Mouse (Mus musculus): ENCODE measurements around the gene Enox2. TPM values are rescaled to one million over a fixed set of nuclear protein-coding genes. Genes with fewer than 3 reads are reported as not detected.
"Not testable (repeated sequence)": the region's sequence is repeated elsewhere in the genome, so short reads cannot be mapped to it uniquely, and the experiment has no call there.

Enox2 gene
- polyA plus RNA-seq, 1 experiment from 2014 or later, result 10.7 TPM

DNA sequence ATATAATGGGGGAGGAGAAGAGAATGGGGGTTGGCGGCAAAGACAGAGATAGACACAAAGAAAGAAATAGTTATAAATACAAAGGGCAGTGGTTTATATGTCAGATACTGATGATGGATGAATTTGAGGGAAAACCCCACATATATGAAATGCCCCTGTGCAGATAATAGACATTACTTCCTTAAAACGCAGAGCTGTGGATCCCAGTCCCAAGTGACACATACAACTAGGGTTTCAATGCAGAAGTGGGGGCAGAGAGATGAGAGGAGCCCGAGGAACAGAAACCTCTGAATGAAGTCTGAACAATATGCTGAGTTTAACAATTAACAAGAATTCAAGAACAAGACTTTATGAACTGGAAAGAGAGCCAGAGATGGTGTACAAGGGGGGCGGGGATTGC lies 91.7 kb downstream of the Enox2 start:
- DNase-seq (ENCODE audit: low spot score) (no peak), ATAC-seq (replicated peaks; ENCODE audit: low FRiP score) (no peak)
- H3K27me3 ChIP-seq (ENCODE audit: control insufficient read depth, insufficient read depth, low read length), result no peaks in the 10 kb centered on the region
- H3K4me3 ChIP-seq (ENCODE audit: low read depth, low read length), result no peak overlapping the region
- 68% methylated on average over 4 of the region's 4 CpGs for WGBS
- H3K36me3 ChIP-seq (ENCODE audit: control insufficient read depth, insufficient read depth, low read length), result no peaks in the 10 kb centered on the region
- H3K9ac ChIP-seq (ENCODE audit: low read length), result no peak overlapping the region
- no peak overlapping the region for H3K4me2 ChIP-seq (ENCODE audit: low read depth, low read length, severe bottlenecking)
- no peaks in the 10 kb centered on the region for H3K9me3 ChIP-seq (ENCODE audit: control insufficient read depth, low read length)
- no peaks in the 10 kb centered on the region for H3K4me1 ChIP-seq (replicated peaks; ENCODE audit: control insufficient read depth, insufficient read depth, low read length)
- no peak overlapping the region for H3K27ac ChIP-seq (ENCODE audit: low read depth, low read length)

DNA sequence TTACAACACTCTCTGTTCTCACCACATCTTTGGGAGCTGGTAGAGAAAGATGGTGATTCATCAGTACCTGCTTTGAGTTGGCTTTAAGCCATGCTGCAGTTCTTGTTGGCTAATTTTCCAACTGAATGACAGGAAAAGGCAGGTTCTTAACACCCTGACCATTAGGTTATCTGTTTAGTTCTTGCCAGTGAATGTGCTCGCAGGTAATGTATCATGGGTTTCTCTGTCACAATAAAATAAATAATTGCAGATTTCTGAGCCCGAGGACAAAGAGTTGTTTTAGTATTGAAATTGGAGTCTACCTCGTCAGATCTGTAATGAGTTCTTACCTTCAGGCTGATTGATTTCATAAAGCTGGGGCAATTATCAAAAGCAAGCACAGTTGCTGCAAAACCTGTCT lies 106.9 kb downstream of the Enox2 start:
- Histone ChIP-seq H3K9ac (ENCODE audit: low read length) (no peak overlapping the region), H3K27me3 (ENCODE audit: control insufficient read depth, insufficient read depth, low read length) (no peaks in the 10 kb centered on the region), H3K36me3 (ENCODE audit: control insufficient read depth, insufficient read depth, low read length) (no peaks in the 10 kb centered on the region), H3K27ac (ENCODE audit: low read depth, low read length) (no peak overlapping the region), H3K4me3 (ENCODE audit: low read depth, low read length) (no peak overlapping the region), H3K4me2 (ENCODE audit: low read depth, low read length, severe bottlenecking) (no peak overlapping the region), H3K4me1 (replicated peaks; ENCODE audit: control insufficient read depth, insufficient read depth, low read length) (no peaks in the 10 kb centered on the region), H3K9me3 (ENCODE audit: control insufficient read depth, low read length) (no peaks in the 10 kb centered on the region)
- ATAC-seq (replicated peaks; ENCODE audit: low FRiP score) (no peak), DNase-seq (ENCODE audit: low spot score) (no peak)
- WGBS, result 76% methylated on average over 3 of the region's 3 CpGs

DNA sequence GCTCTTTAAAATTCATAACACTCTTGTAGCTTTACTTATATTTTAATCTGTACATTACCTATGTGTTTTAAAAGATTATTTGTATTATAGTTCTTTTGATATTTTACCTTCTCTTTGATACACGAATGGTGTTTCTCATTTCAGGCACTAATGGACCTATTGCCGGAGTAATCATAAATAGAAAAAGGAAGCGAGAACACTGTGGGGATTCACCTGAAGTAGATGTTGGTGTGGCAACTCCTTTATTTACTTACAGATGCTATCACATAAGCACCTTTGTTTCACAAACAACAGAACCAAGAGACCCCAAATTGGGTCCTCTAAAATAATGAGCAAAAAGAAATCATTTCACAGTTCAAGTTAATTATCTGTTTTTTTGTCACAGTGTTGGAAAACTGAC lies 109.4 kb downstream of the Enox2 start:
- no peak overlapping the region for H3K9ac ChIP-seq (ENCODE audit: low read length)
- no peaks in the 10 kb centered on the region for H3K9me3 ChIP-seq (ENCODE audit: control insufficient read depth, low read length)
- DNase-seq (ENCODE audit: low spot score) (no peak), ATAC-seq (replicated peaks; ENCODE audit: low FRiP score) (no peak)
- WGBS, result 96% methylated on average over 3 of the region's 3 CpGs
- no peaks in the 10 kb centered on the region for H3K27me3 ChIP-seq (ENCODE audit: control insufficient read depth, insufficient read depth, low read length)
- no peak overlapping the region for H3K27ac ChIP-seq (ENCODE audit: low read depth, low read length)
- no peak overlapping the region for H3K4me3 ChIP-seq (ENCODE audit: low read depth, low read length)
- no peak overlapping the region for H3K4me2 ChIP-seq (ENCODE audit: low read depth, low read length, severe bottlenecking)
- H3K4me1 ChIP-seq (replicated peaks; ENCODE audit: control insufficient read depth, insufficient read depth, low read length), result no peaks in the 10 kb centered on the region
- H3K36me3 ChIP-seq (ENCODE audit: control insufficient read depth, insufficient read depth, low read length), result no peaks in the 10 kb centered on the region

DNA sequence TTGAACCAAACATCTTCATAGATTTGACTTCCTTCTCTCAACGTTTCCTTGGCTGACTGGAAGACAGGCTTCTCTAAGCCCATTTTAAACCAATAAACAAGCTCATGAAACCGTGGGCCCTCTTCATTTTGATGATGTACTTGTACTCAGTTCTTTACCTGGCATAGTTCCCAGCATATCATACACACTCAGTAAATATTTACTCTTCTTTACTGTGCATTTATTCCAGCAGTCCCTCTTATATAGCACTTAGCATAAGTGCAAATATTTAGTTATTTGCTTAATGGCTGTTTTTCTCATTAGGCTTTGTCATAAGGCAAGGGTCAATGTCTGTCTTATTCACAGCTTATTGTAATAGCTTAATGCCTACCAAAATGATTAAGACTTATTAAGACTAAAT lies 133.8 kb downstream of the Enox2 start:
- WGBS, result 74% methylated on average over 2 of the region's 2 CpGs
- Histone ChIP-seq H3K27ac (ENCODE audit: low read depth, low read length) (no peak overlapping the region), H3K27me3 (ENCODE audit: control insufficient read depth, insufficient read depth, low read length) (no peaks in the 10 kb centered on the region), H3K36me3 (ENCODE audit: control insufficient read depth, insufficient read depth, low read length) (no peaks in the 10 kb centered on the region), H3K4me1 (replicated peaks; ENCODE audit: control insufficient read depth, insufficient read depth, low read length) (no peaks in the 10 kb centered on the region), H3K4me3 (ENCODE audit: low read depth, low read length) (no peak overlapping the region), H3K9ac (ENCODE audit: low read length) (no peak overlapping the region), H3K4me2 (ENCODE audit: low read depth, low read length, severe bottlenecking) (no peak overlapping the region), H3K9me3 (ENCODE audit: control insufficient read depth, low read length) (no peaks in the 10 kb centered on the region)
- DNase-seq (ENCODE audit: low spot score), result no peak
- ATAC-seq (replicated peaks; ENCODE audit: low FRiP score), result no peak

GRCm38 (mm10) chrX:49124774-49125429 lies 163.2 kb downstream of the Enox2 start:
- H3K9ac ChIP-seq (ENCODE audit: low read length), result no peak overlapping the region
- H3K4me3 ChIP-seq (ENCODE audit: low read depth, low read length), result no peak overlapping the region
- H3K36me3 ChIP-seq (ENCODE audit: control insufficient read depth, insufficient read depth, low read length), result no peaks in the 10 kb centered on the region
- ATAC-seq (replicated peaks; ENCODE audit: low FRiP score) (peak; percentile 91), DNase-seq (ENCODE audit: low spot score) (no peak)
- WGBS, result 33% methylated on average over 3 of the region's 3 CpGs
- no peaks in the 10 kb centered on the region for H3K9me3 ChIP-seq (ENCODE audit: control insufficient read depth, low read length)
- no peak overlapping the region for H3K27ac ChIP-seq (ENCODE audit: low read depth, low read length)
- peaks cover 2% of the 10 kb centered on the region; the same call in 1 of the 2 replicates for H3K27me3 ChIP-seq (ENCODE audit: control insufficient read depth, insufficient read depth, low read length)
- H3K4me1 ChIP-seq (replicated peaks; ENCODE audit: control insufficient read depth, insufficient read depth, low read length), result no peaks in the 10 kb centered on the region
- no peak overlapping the region for H3K4me2 ChIP-seq (ENCODE audit: low read depth, low read length, severe bottlenecking)

GRCm38 (mm10) chrX:49116465-49116864 lies 171.6 kb downstream of the Enox2 start:
- WGBS, result 87% methylated on average over 3 of the region's 3 CpGs
- no peak overlapping the region for H3K9ac ChIP-seq (ENCODE audit: low read length)
- no peak for ATAC-seq (replicated peaks; ENCODE audit: low FRiP score)
- no peaks in the 10 kb centered on the region for H3K9me3 ChIP-seq (ENCODE audit: control insufficient read depth, low read length)
- H3K27ac ChIP-seq (ENCODE audit: low read depth, low read length), result no peak overlapping the region
- H3K4me2 ChIP-seq (ENCODE audit: low read depth, low read length, severe bottlenecking), result no peak overlapping the region
- no peaks in the 10 kb centered on the region for H3K36me3 ChIP-seq (ENCODE audit: control insufficient read depth, insufficient read depth, low read length)
- DNase-seq (ENCODE audit: low spot score), result no peak
- H3K4me3 ChIP-seq (ENCODE audit: low read depth, low read length), result no peak overlapping the region
- no peaks in the 10 kb centered on the region; the same call in 1 of the 2 replicates for H3K27me3 ChIP-seq (ENCODE audit: control insufficient read depth, insufficient read depth, low read length)
- H3K4me1 ChIP-seq (replicated peaks; ENCODE audit: control insufficient read depth, insufficient read depth, low read length), result no peaks in the 10 kb centered on the region

GRCm38 (mm10) chrX:49112412-49112811 lies 175.6 kb downstream of the Enox2 start:
- no peaks in the 10 kb centered on the region for H3K27me3 ChIP-seq (ENCODE audit: control insufficient read depth, insufficient read depth, low read length)
- no peak overlapping the region for H3K27ac ChIP-seq (ENCODE audit: low read depth, low read length)
- no peaks in the 10 kb centered on the region for H3K9me3 ChIP-seq (ENCODE audit: control insufficient read depth, low read length)
- DNase-seq (ENCODE audit: low spot score), result no peak
- H3K36me3 ChIP-seq (ENCODE audit: control insufficient read depth, insufficient read depth, low read length), result no peaks in the 10 kb centered on the region
- 19% methylated on average over 3 of the region's 3 CpGs for WGBS
- no peak overlapping the region for H3K9ac ChIP-seq (ENCODE audit: low read length)
- ATAC-seq (replicated peaks; ENCODE audit: low FRiP score), result no peak
- no peak overlapping the region for H3K4me2 ChIP-seq (ENCODE audit: low read depth, low read length, severe bottlenecking)
- no peaks in the 10 kb centered on the region for H3K4me1 ChIP-seq (replicated peaks; ENCODE audit: control insufficient read depth, insufficient read depth, low read length)
- H3K4me3 ChIP-seq (ENCODE audit: low read depth, low read length), result no peak overlapping the region

GRCm38 (mm10) chrX:49100542-49100941 lies 187.5 kb downstream of the Enox2 start:
- DNase-seq (ENCODE audit: low spot score); H3K36me3 ChIP-seq (ENCODE audit: control insufficient read depth, insufficient read depth, low read length); ATAC-seq (replicated peaks; ENCODE audit: low FRiP score); H3K4me3 ChIP-seq (ENCODE audit: low read depth, low read length); H3K4me1 ChIP-seq (replicated peaks; ENCODE audit: control insufficient read depth, insufficient read depth, low read length); H3K9me3 ChIP-seq (ENCODE audit: control insufficient read depth, low read length); H3K4me2 ChIP-seq (ENCODE audit: low read depth, low read length, severe bottlenecking); H3K27ac ChIP-seq (ENCODE audit: low read depth, low read length); H3K27me3 ChIP-seq (ENCODE audit: control insufficient read depth, insufficient read depth, low read length); H3K9ac ChIP-seq (ENCODE audit: low read length): not testable (repeated sequence)
- 94% methylated on average over 1 of the region's 1 CpGs for WGBS

DNA sequence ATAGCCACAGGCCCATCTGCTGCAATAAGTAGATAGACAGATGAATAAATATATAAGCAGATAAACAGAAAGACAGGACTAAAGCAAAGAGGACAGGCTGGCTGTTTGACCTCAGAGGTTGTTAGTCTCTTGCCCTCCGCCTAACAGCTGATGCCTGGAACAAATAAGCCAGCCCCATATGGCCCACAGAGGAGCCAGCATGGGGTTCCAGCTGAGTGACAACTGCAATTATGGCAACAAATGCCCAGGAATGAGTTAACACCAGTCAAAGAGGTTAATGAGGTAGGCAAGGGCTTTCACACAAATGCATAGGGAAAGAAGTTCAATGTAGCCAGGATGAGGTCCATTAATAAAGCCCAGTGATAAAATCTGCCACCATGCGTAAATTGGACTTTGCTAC lies 191.8 kb downstream of the Enox2 start:
- Histone ChIP-seq H3K9me3 (ENCODE audit: control insufficient read depth, low read length) (no peaks in the 10 kb centered on the region), H3K27ac (ENCODE audit: low read depth, low read length) (no peak overlapping the region), H3K4me1 (replicated peaks; ENCODE audit: control insufficient read depth, insufficient read depth, low read length) (no peaks in the 10 kb centered on the region), H3K4me3 (ENCODE audit: low read depth, low read length) (no peak overlapping the region), H3K27me3 (ENCODE audit: control insufficient read depth, insufficient read depth, low read length) (no peaks in the 10 kb centered on the region), H3K4me2 (ENCODE audit: low read depth, low read length, severe bottlenecking) (no peak overlapping the region), H3K9ac (ENCODE audit: low read length) (no peak overlapping the region), H3K36me3 (ENCODE audit: control insufficient read depth, insufficient read depth, low read length) (no peaks in the 10 kb centered on the region)
- ATAC-seq (replicated peaks; ENCODE audit: low FRiP score) (no peak; the same call in 1 of the 2 replicates), DNase-seq (ENCODE audit: low spot score) (peak; percentile 54)
- WGBS, result 37% methylated on average over 2 of the region's 2 CpGs
